Mouse (Mus musculus): ENCODE measurements at regions not wholly inside any gene's neighbourhood (a gene's known extent, or its start where the extent isn't known, plus 50 kb on each side); places are given as distances from the start of the nearest gene placed in this dataset.

- TF ChIP-seq CTCF (IDR thresholded peaks at IDR 0.05; ENCODE audit: control insufficient read depth, insufficient read depth, insufficient read length) (no peak), MAX (IDR thresholded peaks at IDR 0.05) (no peak), USF1 (IDR thresholded peaks at IDR 0.05; ENCODE audit: low read depth) (no peak), FOSL1 (IDR thresholded peaks at IDR 0.05; ENCODE audit: insufficient read depth, low read length, poor library complexity, severe bottlenecking) (no peak), MYOD1 (IDR thresholded peaks at IDR 0.05; ENCODE audit: control insufficient read depth, insufficient read length, low read depth) (no peak), CEBPB (IDR thresholded peaks at IDR 0.05; ENCODE audit: low read depth) (no peak), MYOG (IDR thresholded peaks at IDR 0.05; ENCODE audit: control insufficient read depth, extremely low read depth, insufficient read length) (no peak)
Measured at GRCm38 (mm10) chr13:112212391-112212790, 75.9 kb upstream of the Ankrd55 start.
